Mouse (Mus musculus): ENCODE data around the gene Btbd2. TPM values are rescaled to one million over a fixed set of nuclear protein-coding genes. Genes with fewer than 3 reads are reported as not detected.

The Btbd2 gene
- polyA plus RNA-seq, 1 experiment from 2014 or later, result 23.5 TPM

GRCm38 (mm10) chr10:80674161-80674711 is 17.4 kb upstream of the Btbd2 start:
- WGBS, result 43% methylated on average over 5 of the region's 5 CpGs
- H3K4me1 ChIP-seq (replicated peaks; ENCODE audit: control insufficient read depth, insufficient read depth, low read length), result peaks cover 25% of the 10 kb centered on the region

GRCm38 (mm10) chr10:80673690-80674089 is 16.8 kb upstream of the Btbd2 start:
- ATAC-seq, result no peak
- Histone ChIP-seq H3K9ac (ENCODE audit: low read depth, low read length) (peak overlapping the region; percentile 3; the same call in 1 of the 2 replicates), H3K4me1 (replicated peaks; ENCODE audit: control insufficient read depth, insufficient read depth, low read length) (peaks cover 20% of the 10 kb centered on the region), H3K4me2 (replicated peaks; ENCODE audit: low read depth) (peak overlapping the region; percentile 91), H3K4me3 (ENCODE audit: low read depth, low read length) (no peak overlapping the region), H3K36me3 (ENCODE audit: control insufficient read depth, insufficient read depth) (peaks cover 41% of the 10 kb centered on the region), H3K27me3 (replicated peaks; ENCODE audit: control insufficient read depth, insufficient read depth, low read length) (no peaks in the 10 kb centered on the region), H3K27ac (ENCODE audit: low read depth, low read length) (peak overlapping the region; percentile 35; the same call in 1 of the 2 replicates), H3K9me3 (ENCODE audit: control insufficient read depth) (no peaks in the 10 kb centered on the region)
- WGBS, result 39% methylated on average over 3 of the region's 3 CpGs
- no peak for TF ChIP-seq CTCF (IDR thresholded peaks at IDR 0.05; ENCODE audit: low read depth)

More at GRCm38 (mm10) chr10:80674161-80674711, 17.4 kb upstream of the Btbd2 start:
- H3K9ac ChIP-seq (ENCODE audit: low read depth, low read length), result 0 out of 2 replicates have a peak overlapping the region, but pooled peaks have one; percentile 3
- H3K9me3 ChIP-seq (ENCODE audit: control insufficient read depth), result no peaks in the 10 kb centered on the region
- no peak for TF ChIP-seq CTCF (IDR thresholded peaks at IDR 0.05; ENCODE audit: low read depth)
- H3K27me3 ChIP-seq (replicated peaks; ENCODE audit: control insufficient read depth, insufficient read depth, low read length), result no peaks in the 10 kb centered on the region
- H3K4me3 ChIP-seq (ENCODE audit: low read depth, low read length), result peak overlapping the region; percentile 80; the same call in 1 of the 2 replicates
- no peak for ATAC-seq
- peak overlapping the region; percentile 35; the same call in 1 of the 2 replicates for H3K27ac ChIP-seq (ENCODE audit: low read depth, low read length)
- peaks cover 36% of the 10 kb centered on the region for H3K36me3 ChIP-seq (ENCODE audit: control insufficient read depth, insufficient read depth)
- H3K4me2 ChIP-seq (replicated peaks; ENCODE audit: low read depth), result peak overlapping the region; percentile 91

GRCm38 (mm10) chr10:80671936-80672690 is 15.2 kb upstream of the Btbd2 start:
- ATAC-seq, result no peak
- Histone ChIP-seq H3K27me3 (replicated peaks; ENCODE audit: control insufficient read depth, insufficient read depth, low read length) (no peaks in the 10 kb centered on the region), H3K9ac (ENCODE audit: low read depth, low read length) (no peak overlapping the region), H3K4me2 (replicated peaks; ENCODE audit: low read depth) (no peak overlapping the region; the same call in 1 of the 2 replicates), H3K4me3 (ENCODE audit: low read depth, low read length) (no peak overlapping the region), H3K9me3 (ENCODE audit: control insufficient read depth) (no peaks in the 10 kb centered on the region), H3K27ac (ENCODE audit: low read depth, low read length) (no peak overlapping the region), H3K36me3 (ENCODE audit: control insufficient read depth, insufficient read depth) (peaks cover 57% of the 10 kb centered on the region), H3K4me1 (replicated peaks; ENCODE audit: control insufficient read depth, insufficient read depth, low read length) (peaks cover 15% of the 10 kb centered on the region)
- no peak for TF ChIP-seq CTCF (IDR thresholded peaks at IDR 0.05; ENCODE audit: low read depth)
- WGBS, result 79% methylated on average over 11 of the region's 11 CpGs

GRCm38 (mm10) chr10:80671251-80671650 is 14.4 kb upstream of the Btbd2 start:
- no peaks in the 10 kb centered on the region for H3K27me3 ChIP-seq (replicated peaks; ENCODE audit: control insufficient read depth, insufficient read depth, low read length)
- H3K4me1 ChIP-seq (replicated peaks; ENCODE audit: control insufficient read depth, insufficient read depth, low read length), result peaks cover 15% of the 10 kb centered on the region
- H3K27ac ChIP-seq (ENCODE audit: low read depth, low read length), result no peak overlapping the region
- H3K36me3 ChIP-seq (ENCODE audit: control insufficient read depth, insufficient read depth), result peaks cover 65% of the 10 kb centered on the region
- no peaks in the 10 kb centered on the region for H3K9me3 ChIP-seq (ENCODE audit: control insufficient read depth)
- H3K9ac ChIP-seq (ENCODE audit: low read depth, low read length), result no peak overlapping the region
- H3K4me2 ChIP-seq (replicated peaks; ENCODE audit: low read depth), result no peak overlapping the region
- TF ChIP-seq CTCF (IDR thresholded peaks at IDR 0.05; ENCODE audit: low read depth), result no peak
- H3K4me3 ChIP-seq (ENCODE audit: low read depth, low read length), result no peak overlapping the region
- ATAC-seq, result no peak
- 95% methylated on average over 4 of the region's 4 CpGs for WGBS

- Histone ChIP-seq H3K27me3 (replicated peaks; ENCODE audit: control insufficient read depth, insufficient read depth, low read length) (no peaks in the 10 kb centered on the region), H3K9ac (ENCODE audit: low read depth, low read length) (no peak overlapping the region), H3K36me3 (ENCODE audit: control insufficient read depth, insufficient read depth) (peaks cover 69% of the 10 kb centered on the region), H3K4me2 (replicated peaks; ENCODE audit: low read depth) (no peak overlapping the region), H3K4me1 (replicated peaks; ENCODE audit: control insufficient read depth, insufficient read depth, low read length) (peaks cover 15% of the 10 kb centered on the region), H3K4me3 (ENCODE audit: low read depth, low read length) (no peak overlapping the region), H3K27ac (ENCODE audit: low read depth, low read length) (no peak overlapping the region), H3K9me3 (ENCODE audit: control insufficient read depth) (no peaks in the 10 kb centered on the region)
- WGBS, result 93% methylated on average over 2 of the region's 2 CpGs
- TF ChIP-seq CTCF (IDR thresholded peaks at IDR 0.05; ENCODE audit: low read depth), result no peak
- no peak for ATAC-seq
Measured at GRCm38 (mm10) chr10:80670531-80670930, 13.7 kb upstream of the Btbd2 start.

- no peak for ATAC-seq
- no peak overlapping the region for H3K4me2 ChIP-seq (replicated peaks; ENCODE audit: low read depth)
- WGBS, result 92% methylated on average over 7 of the region's 7 CpGs
- peaks cover 15% of the 10 kb centered on the region for H3K4me1 ChIP-seq (replicated peaks; ENCODE audit: control insufficient read depth, insufficient read depth, low read length)
- H3K27ac ChIP-seq (ENCODE audit: low read depth, low read length), result peak overlapping the region; percentile 15
- H3K36me3 ChIP-seq (ENCODE audit: control insufficient read depth, insufficient read depth), result peaks cover 69% of the 10 kb centered on the region
- TF ChIP-seq CTCF (IDR thresholded peaks at IDR 0.05; ENCODE audit: low read depth), result no peak
- no peak overlapping the region for H3K9ac ChIP-seq (ENCODE audit: low read depth, low read length)
- no peaks in the 10 kb centered on the region for H3K27me3 ChIP-seq (replicated peaks; ENCODE audit: control insufficient read depth, insufficient read depth, low read length)
- no peaks in the 10 kb centered on the region for H3K9me3 ChIP-seq (ENCODE audit: control insufficient read depth)
- H3K4me3 ChIP-seq (ENCODE audit: low read depth, low read length), result no peak overlapping the region
Measured at GRCm38 (mm10) chr10:80669737-80670485, 13.0 kb upstream of the Btbd2 start.

Data from intestine, postnatal 0 days (tissue).